Mouse (Mus musculus) hindlimb bud, embryonic 11.5 days (tissue): ENCODE data around the gene Inf2.

Source experiments
- DNase-seq: peaks from one replicate; pipeline ENCODE4 v3.0.0-alpha.2; 2012; ENCODE audit warnings: low read depth, low spot score; ENCODE audit errors: extremely low spot score

The Inf2 gene

DNA sequence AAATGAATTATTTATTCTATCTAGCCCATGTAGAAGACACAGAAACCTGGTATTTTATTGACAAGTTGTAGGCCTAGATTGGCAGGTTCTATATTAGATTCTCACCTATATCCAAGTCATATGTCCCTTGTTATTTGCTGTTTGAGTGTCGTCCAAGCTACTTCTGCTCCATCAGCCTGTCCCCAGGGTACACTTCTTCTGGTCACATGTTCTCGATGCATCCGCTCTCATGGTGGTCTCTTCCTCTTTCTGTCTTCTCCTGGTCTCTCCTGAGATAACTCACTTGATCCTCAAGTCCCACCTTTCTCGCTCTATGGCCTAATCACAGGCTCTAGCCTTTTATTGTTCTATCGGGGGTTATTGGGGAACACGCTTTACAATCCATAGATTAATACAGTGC lies 25.6 kb upstream of the Inf2 start:
- DNase-seq, result no peak

DNA sequence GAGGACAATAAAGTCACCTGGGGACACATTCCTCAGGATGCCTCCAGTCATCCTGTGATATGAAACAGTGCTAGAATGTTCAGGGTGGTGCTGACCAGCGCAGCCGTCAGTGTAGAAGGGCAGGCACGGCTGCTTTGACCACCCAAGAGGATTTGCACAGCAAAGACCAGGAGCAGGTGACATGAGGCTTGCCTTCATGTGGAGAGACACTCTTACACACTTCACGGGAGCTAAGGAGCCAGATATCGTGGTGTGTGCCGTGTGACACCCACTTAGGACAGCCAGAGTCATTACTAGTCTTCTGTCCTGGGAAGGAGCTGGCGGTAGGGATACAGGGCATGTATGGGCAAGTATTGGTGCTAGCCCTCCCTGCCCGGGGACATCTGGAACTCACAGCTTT lies 18.4 kb upstream of the Inf2 start:
- no peak for DNase-seq

DNA sequence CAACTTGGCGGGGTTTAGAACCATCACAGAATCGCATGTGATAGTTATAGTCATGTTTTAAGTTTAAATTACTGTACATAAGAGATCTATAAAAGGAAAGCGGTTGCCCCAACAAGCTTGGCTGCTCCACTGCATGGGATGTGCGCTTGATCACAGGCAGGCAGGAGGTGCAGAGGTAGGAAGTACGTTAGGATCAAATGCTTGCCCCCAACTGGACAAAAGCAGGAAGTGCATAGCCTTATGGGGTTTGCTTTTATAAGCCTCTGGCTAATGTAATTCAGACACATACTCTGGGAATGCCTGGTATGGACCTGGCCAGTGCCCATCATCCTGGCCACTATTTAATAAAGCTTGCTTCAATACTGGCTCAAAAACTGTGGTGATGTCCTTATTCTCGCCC lies 17.5 kb upstream of the Inf2 start:
- no peak for DNase-seq

GRCm38 (mm10) chr12:112575274-112575986 lies 13.2 kb upstream of the Inf2 start:
- no peak for DNase-seq

- no peak for DNase-seq
Measured at GRCm38 (mm10) chr12:112576341-112576740, 12.2 kb upstream of the Inf2 start.

- DNase-seq, result no peak
Measured at GRCm38 (mm10) chr12:112576749-112577148, 11.8 kb upstream of the Inf2 start.

GRCm38 (mm10) chr12:112578296-112579090 lies 10.1 kb upstream of the Inf2 start:
- no peak for DNase-seq

- no peak for DNase-seq
Measured at GRCm38 (mm10) chr12:112579430-112579829, 9.2 kb upstream of the Inf2 start.

DNA sequence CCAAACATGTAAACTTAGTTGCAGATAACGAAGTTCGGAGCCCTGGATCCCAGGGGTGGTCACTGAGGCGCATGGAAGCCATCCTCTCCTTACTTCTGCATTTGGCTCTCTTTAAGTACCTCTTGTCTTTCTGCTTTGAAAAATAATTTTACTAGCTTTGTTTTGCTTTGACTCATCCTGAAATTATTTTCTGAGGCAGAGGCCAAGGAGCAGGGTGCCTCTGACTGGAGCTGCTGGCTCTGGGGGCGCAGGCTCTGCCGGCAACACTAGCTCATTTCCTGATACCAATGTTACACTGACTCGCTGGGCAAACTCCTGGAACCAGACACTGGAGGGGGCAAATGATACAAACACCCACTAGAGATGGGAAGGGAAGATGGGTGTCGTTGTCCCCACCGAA lies 8.7 kb upstream of the Inf2 start:
- no peak for DNase-seq

DNA sequence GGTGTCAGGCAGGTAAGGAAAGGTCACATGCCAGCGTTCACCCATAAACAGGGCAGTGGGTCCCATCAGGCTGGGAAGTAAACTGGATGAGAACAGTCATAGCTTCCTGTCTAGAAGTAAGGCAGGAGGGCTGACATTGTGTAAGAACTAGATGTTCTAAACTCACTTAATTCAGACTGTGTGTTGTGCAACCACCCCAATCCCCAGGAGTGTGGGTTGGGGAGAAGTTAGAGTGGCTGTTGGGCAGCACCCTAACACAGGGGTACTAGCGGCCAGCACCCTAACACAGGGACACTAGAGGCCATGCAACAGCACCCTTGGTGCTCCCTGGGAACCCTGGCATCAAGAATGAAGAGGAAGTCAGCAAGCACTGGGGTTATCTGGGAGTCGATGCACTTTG lies 7.5 kb upstream of the Inf2 start:
- no peak for DNase-seq

DNA sequence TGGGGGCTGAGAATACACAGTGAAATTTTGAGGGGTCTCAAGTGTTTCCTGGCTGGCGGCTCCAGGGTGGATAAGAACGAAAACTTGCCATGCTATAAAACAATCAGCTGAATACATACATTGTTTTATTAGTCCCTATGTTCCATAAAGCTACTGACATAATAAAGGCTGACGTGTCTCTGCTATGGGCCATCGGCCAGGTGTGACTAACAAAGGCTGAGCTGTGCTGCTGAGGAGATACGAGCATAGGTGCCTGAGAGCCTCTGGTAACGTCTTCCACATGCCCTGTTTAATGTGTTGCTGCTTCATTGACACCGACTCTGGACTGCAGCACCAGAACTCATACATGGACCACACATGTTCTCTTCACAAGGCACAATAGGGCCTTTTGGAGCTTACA lies 3.6 kb upstream of the Inf2 start:
- no peak for DNase-seq

DNA sequence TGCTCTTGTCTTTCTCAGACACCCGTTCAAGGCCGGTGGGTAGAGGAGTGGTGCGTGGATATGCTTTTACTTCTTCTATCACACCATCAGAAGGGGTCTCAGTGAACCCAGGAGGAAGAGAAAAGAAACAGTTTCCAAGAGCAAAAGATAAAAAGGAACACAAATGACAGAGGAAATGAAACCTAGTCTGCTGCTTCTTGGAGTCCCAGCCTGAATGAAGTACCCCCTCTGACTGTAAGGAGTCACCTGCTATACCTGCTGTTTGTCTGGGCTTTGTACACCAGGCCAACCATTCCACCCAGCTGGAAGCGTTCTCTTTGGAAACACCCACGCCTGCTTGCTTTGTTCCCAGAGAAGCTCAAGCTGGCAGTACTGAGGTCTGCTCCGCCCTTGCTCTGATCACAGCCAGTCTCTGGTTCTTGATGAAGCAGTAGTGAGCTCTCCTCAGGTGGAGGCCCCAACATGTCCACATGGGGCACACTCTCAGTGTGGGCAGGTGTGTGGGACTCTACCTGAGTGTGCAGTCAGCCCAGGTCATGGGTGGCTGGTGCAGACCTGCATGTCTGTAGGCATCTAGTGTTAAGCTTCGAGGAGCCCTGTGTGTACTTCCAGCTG lies 2.6 kb upstream of the Inf2 start:
- no peak for DNase-seq

DNA sequence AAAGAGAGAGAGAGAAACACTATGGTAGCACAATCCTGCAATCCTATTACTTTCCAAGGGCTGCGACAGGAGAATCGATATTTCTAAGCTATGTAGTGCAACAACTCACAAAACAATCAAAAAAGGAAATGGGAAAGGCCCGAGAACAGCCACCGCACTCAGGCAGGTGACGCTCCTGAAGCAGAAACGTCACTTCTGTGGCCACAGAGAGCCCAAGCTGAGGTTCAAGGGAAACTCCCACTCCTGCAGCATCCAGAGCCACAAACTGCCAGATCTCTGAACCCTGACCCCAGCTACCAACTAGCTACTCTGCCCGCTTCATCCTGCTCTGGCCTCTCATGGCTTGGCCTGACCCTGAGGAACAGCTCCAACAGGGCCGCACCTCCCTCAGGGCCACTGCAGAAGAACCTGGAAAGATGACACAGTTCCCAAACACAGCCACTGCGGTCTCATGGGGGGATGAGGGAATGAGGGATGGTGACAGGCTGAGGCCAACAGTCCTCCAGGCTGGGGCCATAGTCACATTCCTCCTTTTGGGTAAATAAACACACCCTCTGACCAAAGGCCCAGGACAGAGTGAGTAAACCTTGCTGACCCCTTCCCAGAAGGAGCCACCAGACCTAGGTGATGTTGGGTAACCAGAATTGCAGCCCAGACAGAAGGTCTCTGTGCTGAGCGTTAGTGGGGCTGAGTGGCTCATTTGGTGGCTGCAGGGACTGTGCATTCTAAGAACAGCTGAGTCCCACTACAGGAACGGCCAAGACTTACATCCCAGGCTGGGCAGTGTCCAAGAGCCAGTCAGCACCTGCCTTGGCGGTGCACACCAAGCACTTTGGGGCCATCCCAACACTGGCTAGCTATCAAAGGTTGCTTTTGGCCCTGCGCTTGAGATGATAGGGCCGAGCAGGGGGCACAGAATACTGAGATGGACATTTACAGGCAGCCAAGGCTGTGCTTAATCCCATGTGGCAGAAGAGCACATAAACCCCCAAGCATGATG lies 1.2 kb upstream of the Inf2 start:
- no peak for DNase-seq

DNA sequence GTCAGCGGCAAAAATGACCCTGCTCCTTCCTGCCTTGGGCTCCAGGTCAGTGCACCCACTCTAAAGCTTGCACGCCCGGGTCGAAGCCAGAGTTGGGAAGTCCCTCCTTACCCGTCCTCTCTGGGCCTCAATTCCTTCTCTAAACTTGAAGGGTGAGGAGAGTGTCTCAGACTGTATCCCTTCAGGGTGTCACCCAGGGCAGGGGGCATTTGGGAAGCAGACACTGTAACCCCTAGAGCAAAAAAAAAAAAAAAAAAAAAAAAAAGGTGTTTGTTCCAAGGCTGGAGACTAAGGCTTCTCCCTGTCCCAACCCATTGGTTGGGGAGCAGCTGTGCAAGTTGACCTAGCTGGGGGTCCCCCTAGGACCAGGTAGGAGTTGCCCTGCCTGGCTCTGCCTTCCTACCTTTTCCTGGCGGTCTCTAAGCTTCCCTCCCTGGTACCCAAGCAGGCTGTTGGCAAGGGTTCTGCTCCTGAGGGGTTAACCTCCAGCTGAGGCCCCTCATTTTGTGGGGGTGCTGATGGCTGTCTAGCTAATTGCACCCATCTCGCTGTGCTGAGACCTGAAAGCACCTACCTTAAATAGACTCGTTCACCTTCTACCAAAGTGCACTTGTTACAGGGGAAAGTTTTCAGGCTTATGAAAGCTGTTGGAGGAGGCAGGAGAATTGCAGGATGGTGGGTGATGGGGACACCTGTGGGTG lies 1.1 kb downstream of the Inf2 start:
- DNase-seq, result no peak

GRCm38 (mm10) chr12:112590566-112591239 lies 2.1 kb downstream of the Inf2 start:
- no peak for DNase-seq

DNA sequence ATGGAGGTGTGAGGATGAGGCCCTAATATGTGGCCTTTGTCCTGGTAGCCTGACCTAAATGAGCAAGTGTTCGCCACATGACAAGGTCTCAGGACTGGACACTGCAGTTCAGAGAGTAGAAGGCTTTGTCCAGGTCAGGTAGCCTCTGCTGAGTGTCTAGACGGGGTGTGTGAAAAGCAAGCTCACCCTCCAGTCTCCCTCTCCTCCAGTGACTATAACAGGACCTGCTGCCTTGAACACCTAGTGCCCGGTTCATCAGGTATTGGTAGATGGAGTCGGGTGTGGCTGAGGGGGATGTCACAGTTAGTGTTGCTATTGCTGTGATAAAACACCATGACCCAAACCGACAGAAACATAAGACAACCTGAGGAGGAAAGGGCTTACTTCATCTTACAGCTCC lies 2.7 kb downstream of the Inf2 start:
- DNase-seq, result no peak

GRCm38 (mm10) chr12:112591730-112592129 lies 3.1 kb downstream of the Inf2 start:
- DNase-seq, result no peak

DNA sequence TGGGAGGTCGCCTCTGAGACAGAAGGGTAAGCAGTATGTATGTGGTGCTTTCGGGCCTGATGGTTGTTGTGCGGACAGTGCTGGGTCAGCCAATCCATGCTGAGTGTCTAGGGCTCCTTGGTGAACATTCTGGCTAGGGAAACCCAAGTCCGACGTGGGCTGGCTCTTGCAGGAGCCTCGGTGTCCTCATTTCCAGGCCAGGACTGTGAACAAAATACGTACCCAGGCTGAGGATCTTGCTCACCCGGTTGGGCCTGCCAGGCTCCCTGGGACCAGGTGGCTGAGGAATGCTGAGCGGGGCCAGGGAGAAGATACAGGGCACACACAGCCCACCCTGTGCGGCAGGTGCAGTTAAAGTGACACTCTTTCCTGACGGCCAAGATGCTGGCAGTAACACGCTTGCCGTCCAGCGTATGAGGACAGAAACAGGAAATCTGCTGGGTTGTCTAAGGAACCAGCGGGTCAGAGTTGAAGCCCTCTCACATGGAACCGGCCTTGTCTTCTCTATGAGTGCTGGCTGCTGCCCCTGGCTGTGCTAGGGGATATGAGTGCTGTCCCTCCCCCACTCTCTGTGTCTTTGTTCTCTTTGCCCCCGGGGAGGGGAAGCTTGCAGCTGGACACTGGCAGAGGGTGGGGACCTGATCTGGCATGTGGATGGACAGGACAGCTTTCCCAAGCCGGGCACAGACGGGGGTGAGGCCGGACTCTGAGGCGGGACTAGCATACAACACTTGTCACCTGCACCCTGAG lies 4.6 kb downstream of the Inf2 start:
- no peak for DNase-seq
